Mouse (Mus musculus): ENCODE measurements at regions not wholly inside any gene's neighbourhood (a gene's known extent, or its start where the extent isn't known, plus 50 kb on each side); places are given as distances from the start of the nearest gene placed in this dataset.
"Not testable (repeated sequence)": the region's sequence is repeated elsewhere in the genome, so short reads cannot be mapped to it uniquely, and the experiment has no call there.

- Histone ChIP-seq H3K27me3 (ENCODE audit: control insufficient read depth, insufficient read depth, low read depth, low read length) (no peaks in the 10 kb centered on the region), H3K9ac (ENCODE audit: low read depth, low read length) (no peak overlapping the region), H3K4me2 (ENCODE audit: low read length) (no peak overlapping the region), H3K4me3 (ENCODE audit: low read depth, low read length) (no peak overlapping the region), H3K4me1 (ENCODE audit: control insufficient read depth, insufficient read depth, low read length) (no peaks in the 10 kb centered on the region), H3K27ac (ENCODE audit: low read length) (no peak overlapping the region), H3K9me3 (replicated peaks; ENCODE audit: control insufficient read depth, low read length, poor library complexity, severe bottlenecking) (no peaks in the 10 kb centered on the region), H3K36me3 (ENCODE audit: control insufficient read depth, insufficient read depth, low read length) (no peaks in the 10 kb centered on the region)
- no peak for ATAC-seq
- 82% methylated on average over 3 of the region's 3 CpGs for WGBS
Measured at GRCm38 (mm10) chr12:29433936-29434335, 94.2 kb upstream of the Myt1l start.

- no peak for ATAC-seq
- Histone ChIP-seq H3K36me3 (ENCODE audit: control insufficient read depth, insufficient read depth, low read length) (no peaks in the 10 kb centered on the region), H3K9ac (ENCODE audit: low read depth, low read length) (no peak overlapping the region)
Measured at GRCm38 (mm10) chr12:29439343-29440019, 88.7 kb upstream of the Myt1l start.

GRCm38 (mm10) chr12:29465201-29465600 is 63.0 kb upstream of the Myt1l start:
- WGBS = 24% methylated on average over 3 of the region's 3 CpGs
- H3K27ac ChIP-seq (ENCODE audit: low read length); H3K4me3 ChIP-seq (ENCODE audit: low read depth, low read length); ATAC-seq; H3K9ac ChIP-seq (ENCODE audit: low read depth, low read length); H3K36me3 ChIP-seq (ENCODE audit: control insufficient read depth, insufficient read depth, low read length); H3K4me1 ChIP-seq (ENCODE audit: control insufficient read depth, insufficient read depth, low read length); H3K4me2 ChIP-seq (ENCODE audit: low read length); H3K9me3 ChIP-seq (replicated peaks; ENCODE audit: control insufficient read depth, low read length, poor library complexity, severe bottlenecking); H3K27me3 ChIP-seq (ENCODE audit: control insufficient read depth, insufficient read depth, low read depth, low read length): not testable (repeated sequence)

More at GRCm38 (mm10) chr12:29439343-29440019, 88.7 kb upstream of the Myt1l start:
- Histone ChIP-seq H3K9me3 (replicated peaks; ENCODE audit: control insufficient read depth, low read length, poor library complexity, severe bottlenecking) (no peaks in the 10 kb centered on the region), H3K4me3 (ENCODE audit: low read depth, low read length) (no peak overlapping the region), H3K27me3 (ENCODE audit: control insufficient read depth, insufficient read depth, low read depth, low read length) (no peaks in the 10 kb centered on the region), H3K4me1 (ENCODE audit: control insufficient read depth, insufficient read depth, low read length) (0 out of 2 replicates have a peak, but pooled peaks cover 4% of the 10 kb centered on the region), H3K4me2 (ENCODE audit: low read length) (no peak overlapping the region), H3K27ac (ENCODE audit: low read length) (no peak overlapping the region)
- WGBS = 63% methylated on average over 11 of the region's 11 CpGs

Data from midbrain, embryonic 16.5 days (tissue).